Mouse (Mus musculus) cerebellum, adult 8-10 months (tissue): ENCODE data around the gene Agap1.
A peak's percentile ranks its signal among the peaks of the same experiment; 100 is the strongest.

Experiments
- DNase-seq: peaks from one replicate; pipeline ENCODE4 v3.0.0; 2022

Agap1 gene

GRCm38 (mm10) chr1:89786793-89787192, 332.2 kb downstream of the Agap1 start:
- no peak for DNase-seq

- DNase-seq: no peak
These were observed 344.1 kb downstream of the Agap1 start for GRCm38 (mm10) chr1:89798724-89799123.

- no peak for DNase-seq
These were observed 346.9 kb downstream of the Agap1 start for GRCm38 (mm10) chr1:89801506-89801905.

- no peak for DNase-seq
These were observed 350.4 kb downstream of the Agap1 start for GRCm38 (mm10) chr1:89804981-89805380.

- no peak for DNase-seq
These were observed 358.2 kb downstream of the Agap1 start for GRCm38 (mm10) chr1:89812816-89813215.

- no peak for DNase-seq
These were observed 362.0 kb downstream of the Agap1 start for GRCm38 (mm10) chr1:89816487-89817206.

- DNase-seq: no peak
These were observed 367.2 kb downstream of the Agap1 start for GRCm38 (mm10) chr1:89821822-89822221.

GRCm38 (mm10) chr1:89822431-89822830, 367.8 kb downstream of the Agap1 start:
- no peak for DNase-seq

- no peak for DNase-seq
These were observed 368.4 kb downstream of the Agap1 start for GRCm38 (mm10) chr1:89823036-89823435.

- no peak for DNase-seq
These were observed 372.4 kb downstream of the Agap1 start for GRCm38 (mm10) chr1:89827051-89827450.

- DNase-seq: no peak
These were observed 376.5 kb downstream of the Agap1 start for GRCm38 (mm10) chr1:89831095-89831494.

- no peak for DNase-seq
These were observed 389.5 kb downstream of the Agap1 start for GRCm38 (mm10) chr1:89844064-89844463.

- DNase-seq: no peak
These were observed 390.9 kb downstream of the Agap1 start for GRCm38 (mm10) chr1:89845487-89845886.

GRCm38 (mm10) chr1:89846148-89846547, 391.5 kb downstream of the Agap1 start:
- no peak for DNase-seq

- DNase-seq: no peak
These were observed 393.9 kb downstream of the Agap1 start for GRCm38 (mm10) chr1:89848356-89849039.

- DNase-seq: no peak
These were observed 394.7 kb downstream of the Agap1 start for GRCm38 (mm10) chr1:89849151-89849860.

- DNase-seq: no peak
These were observed 395.2 kb downstream of the Agap1 start for GRCm38 (mm10) chr1:89849861-89850230.

GRCm38 (mm10) chr1:89850681-89851414, 396.2 kb downstream of the Agap1 start:
- no peak for DNase-seq

- peak; percentile 38 for DNase-seq
These were observed 404.6 kb downstream of the Agap1 start for GRCm38 (mm10) chr1:89859182-89859581.

- DNase-seq: peak; percentile 51
These were observed 405.6 kb downstream of the Agap1 start for GRCm38 (mm10) chr1:89860017-89860730.

GRCm38 (mm10) chr1:89865787-89866186, 411.2 kb downstream of the Agap1 start:
- DNase-seq: no peak

- DNase-seq: no peak
These were observed 413.2 kb downstream of the Agap1 start for GRCm38 (mm10) chr1:89867847-89868246.
